Mouse (Mus musculus) embryonic facial prominence, embryonic 11.5 days (tissue): ENCODE measurements at regions not wholly inside any gene's neighbourhood (a gene's known extent, or its start where the extent isn't known, plus 50 kb on each side); places are given as distances from the start of the nearest gene placed in this dataset.

ENCODE experiments used
- ATAC-seq: fragments of 200-750 bp; cut with Nextera tagmentation; replicated peaks from 2 replicates; pipeline ENCODE4 v1.8.0; 2017; ENCODE audit warnings: low read depth; ENCODE audit not compliant: insufficient number of reproducible peaks, low FRiP score, low TSS enrichment
- DNase-seq: peaks from one replicate; pipeline ENCODE4 v3.0.0-alpha.2; 2015; ENCODE audit warnings: low spot score
- H3K27ac ChIP-seq: fragments of 300-500 bp; sonication (generic); replicated peaks from 2 replicates; pipeline ENCODE4 v1.5.1; 2014; ENCODE audit warnings: mild to moderate bottlenecking, low read depth, low read length, control low read depth
- H3K27me3 ChIP-seq: fragments of 300-500 bp; sonication (generic); 2 replicates; pipeline ENCODE4 v1.6.1; 2014; ENCODE audit warnings: mild to moderate bottlenecking, low read length, moderate library complexity, mixed read lengths; ENCODE audit not compliant: control insufficient read depth, insufficient read depth
- H3K36me3 ChIP-seq: fragments of 300-500 bp; sonication (generic); replicated peaks from 2 replicates; pipeline ENCODE4 v1.6.1; 2014; ENCODE audit warnings: low read depth, mild to moderate bottlenecking, low read length, moderate library complexity, mixed read lengths; ENCODE audit not compliant: control insufficient read depth, insufficient read depth
- H3K4me1 ChIP-seq: fragments of 300-500 bp; sonication (generic); 2 replicates; pipeline ENCODE4 v1.6.1; 2014; ENCODE audit warnings: low read length, mixed read lengths; ENCODE audit not compliant: control insufficient read depth, insufficient read depth
- H3K4me2 ChIP-seq: fragments of 300-500 bp; sonication (generic); 2 replicates; pipeline ENCODE4 v1.6.1; 2014; ENCODE audit warnings: low read depth, mild to moderate bottlenecking, control low read depth, low read length, moderate library complexity
- H3K4me3 ChIP-seq: fragments of 300-500 bp; sonication (generic); 2 replicates; pipeline ENCODE4 v1.5.1; 2014; ENCODE audit warnings: low read depth, low read length, control low read depth
- H3K9ac ChIP-seq: fragments of 300-500 bp; sonication (generic); replicated peaks from 2 replicates; pipeline ENCODE4 v1.6.1; 2014; ENCODE audit warnings: mild to moderate bottlenecking, control low read depth, low read length
- H3K9me3 ChIP-seq: fragments of 300-500 bp; sonication (generic); replicated peaks from 2 replicates; pipeline ENCODE4 v1.6.1; 2016; ENCODE audit warnings: mild to moderate bottlenecking, low read length, inconsistent platforms, mixed read lengths; ENCODE audit not compliant: control insufficient read depth
- WGBS: fragments of 180-500 bp; shearing (Covaris S2); extraction: QIAGEN DNeasy Blood & Tissue Kit; methylation state at CpG from one replicate; pipeline ENCODE4 v1.1.7; 2014; 5-methylcytosine and 5-hydroxymethylcytosine counted together

- Histone ChIP-seq H3K27me3 (no peaks in the 10 kb centered on the region), H3K4me3 (no peak overlapping the region), H3K27ac (no peak overlapping the region), H3K36me3 (no peaks in the 10 kb centered on the region), H3K4me1 (no peaks in the 10 kb centered on the region), H3K9ac (no peak overlapping the region), H3K4me2 (no peak overlapping the region), H3K9me3 (no peaks in the 10 kb centered on the region)
- DNase-seq (no peak), ATAC-seq (no peak)
- WGBS, result 89% methylated on average over 5 of the region's 5 CpGs
Measured at GRCm38 (mm10) chr12:16181599-16181998, 364.9 kb upstream of the Trib2 start.

- Histone ChIP-seq H3K4me3 (no peak overlapping the region), H3K9me3 (no peaks in the 10 kb centered on the region), H3K27me3 (no peaks in the 10 kb centered on the region), H3K4me1 (no peaks in the 10 kb centered on the region), H3K9ac (no peak overlapping the region), H3K36me3 (no peaks in the 10 kb centered on the region), H3K4me2 (no peak overlapping the region), H3K27ac (no peak overlapping the region)
- ATAC-seq (no peak), DNase-seq (no peak)
- WGBS, result 80% methylated on average over 2 of the region's 2 CpGs
Measured at GRCm38 (mm10) chr12:16179897-16180296, 363.2 kb upstream of the Trib2 start.

DNA sequence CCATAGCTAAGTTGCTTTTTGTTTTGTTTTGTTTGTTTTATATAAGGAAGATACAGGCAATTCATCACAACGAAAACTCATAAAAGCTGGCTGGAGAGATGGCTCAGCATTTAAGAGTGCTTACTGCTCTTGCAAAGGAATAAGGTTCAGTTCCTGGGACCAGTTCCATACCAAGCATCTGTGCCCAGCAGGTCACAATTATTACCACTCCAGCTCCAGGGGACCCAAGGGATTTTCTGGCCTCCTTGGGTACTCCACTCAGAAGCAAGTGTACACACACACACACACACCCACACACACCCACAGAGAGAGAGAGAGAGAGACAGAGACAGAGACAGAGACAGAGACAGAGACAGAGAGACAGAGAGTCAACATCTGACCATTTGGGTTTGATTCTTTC lies 359.6 kb upstream of the Trib2 start:
- ATAC-seq (no peak), DNase-seq (no peak)
- 100% methylated on average over 1 of the region's 1 CpGs for WGBS
- no peak overlapping the region for H3K9ac ChIP-seq
- H3K4me1 ChIP-seq, result no peaks in the 10 kb centered on the region
- H3K36me3 ChIP-seq, result no peaks in the 10 kb centered on the region
- H3K9me3 ChIP-seq, result no peaks in the 10 kb centered on the region
- H3K27me3 ChIP-seq, result no peaks in the 10 kb centered on the region
- no peak overlapping the region for H3K4me3 ChIP-seq
- no peak overlapping the region for H3K4me2 ChIP-seq
- no peak overlapping the region for H3K27ac ChIP-seq

DNA sequence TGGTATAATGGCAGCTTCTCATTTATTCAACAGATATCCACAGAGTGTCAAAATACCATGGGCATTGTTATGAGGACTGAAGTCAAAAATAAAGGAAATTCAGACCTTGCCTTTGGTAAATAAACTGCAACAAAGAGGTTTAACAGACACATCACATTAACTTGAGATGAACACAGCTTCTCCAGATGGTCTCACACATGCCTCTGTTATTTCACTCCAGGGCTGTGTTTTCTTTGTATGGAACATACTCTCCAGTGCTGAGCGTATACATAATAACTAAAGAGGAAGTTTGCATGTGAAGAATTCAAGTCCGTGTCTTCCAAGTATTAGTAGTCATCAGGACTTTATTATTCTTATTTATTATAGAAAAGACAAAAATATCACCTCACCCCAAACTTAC lies 355.5 kb upstream of the Trib2 start:
- DNase-seq (no peak), ATAC-seq (no peak)
- H3K4me2 ChIP-seq, result no peak overlapping the region
- H3K9ac ChIP-seq, result no peak overlapping the region
- 70% methylated on average over 2 of the region's 2 CpGs for whole genome bisulfite sequencing
- no peaks in the 10 kb centered on the region for H3K4me1 ChIP-seq
- H3K36me3 ChIP-seq, result no peaks in the 10 kb centered on the region
- no peak overlapping the region for H3K4me3 ChIP-seq
- no peaks in the 10 kb centered on the region for H3K9me3 ChIP-seq
- no peak overlapping the region for H3K27ac ChIP-seq
- H3K27me3 ChIP-seq, result no peaks in the 10 kb centered on the region

GRCm38 (mm10) chr12:16171636-16172035 lies 354.9 kb upstream of the Trib2 start:
- Histone ChIP-seq H3K4me3 (no peak overlapping the region), H3K27me3 (no peaks in the 10 kb centered on the region), H3K27ac (no peak overlapping the region), H3K4me1 (no peaks in the 10 kb centered on the region), H3K36me3 (no peaks in the 10 kb centered on the region), H3K4me2 (no peak overlapping the region), H3K9me3 (no peaks in the 10 kb centered on the region), H3K9ac (no peak overlapping the region)
- no peak for DNase-seq
- 67% methylated on average over 5 of the region's 5 CpGs for WGBS
- ATAC-seq, result no peak

- no peak overlapping the region for H3K9ac ChIP-seq
- no peaks in the 10 kb centered on the region for H3K36me3 ChIP-seq
- no peaks in the 10 kb centered on the region for H3K27me3 ChIP-seq
- DNase-seq (no peak), ATAC-seq (no peak)
- H3K27ac ChIP-seq, result no peak overlapping the region
- H3K4me2 ChIP-seq, result no peak overlapping the region
- H3K9me3 ChIP-seq, result no peaks in the 10 kb centered on the region
- H3K4me1 ChIP-seq, result no peaks in the 10 kb centered on the region
- no peak overlapping the region for H3K4me3 ChIP-seq
- 68% methylated on average over 7 of the region's 7 CpGs for WGBS
Measured at GRCm38 (mm10) chr12:16169781-16170535, 353.2 kb upstream of the Trib2 start.

GRCm38 (mm10) chr12:16167793-16168343 lies 351.1 kb upstream of the Trib2 start:
- no peaks in the 10 kb centered on the region for H3K27me3 ChIP-seq
- H3K27ac ChIP-seq, result no peak overlapping the region
- DNase-seq (no peak), ATAC-seq (no peak)
- H3K4me3 ChIP-seq, result no peak overlapping the region
- 59% methylated on average over 7 of the region's 7 CpGs for WGBS
- H3K9me3 ChIP-seq, result no peaks in the 10 kb centered on the region
- no peak overlapping the region for H3K9ac ChIP-seq
- no peaks in the 10 kb centered on the region for H3K36me3 ChIP-seq
- no peak overlapping the region for H3K4me2 ChIP-seq
- no peaks in the 10 kb centered on the region for H3K4me1 ChIP-seq

- no peak overlapping the region for H3K4me2 ChIP-seq
- no peak overlapping the region for H3K27ac ChIP-seq
- no peaks in the 10 kb centered on the region for H3K9me3 ChIP-seq
- H3K27me3 ChIP-seq, result no peaks in the 10 kb centered on the region
- ATAC-seq, result no peak
- no peak overlapping the region for H3K4me3 ChIP-seq
- no peak overlapping the region for H3K9ac ChIP-seq
- WGBS, result 75% methylated on average over 4 of the region's 4 CpGs
- no peaks in the 10 kb centered on the region for H3K4me1 ChIP-seq
- H3K36me3 ChIP-seq, result no peaks in the 10 kb centered on the region
- DNase-seq, result no peak
Measured at GRCm38 (mm10) chr12:16165126-16165525, 348.4 kb upstream of the Trib2 start.
